24 mouse cellular contexts compared by ENCODE assay signal in genomic region chr2:9163819-9164560, GRCm38 (mm10).
DNase-seq lines count a peak whose midpoint lies in the region; ATAC-seq and TF ChIP-seq lines count a peak whose summit lies in the region.
"Had no signal": no experiment of that assay in that cellular context is flagged by ENCODE, and none has a peak within 500 bp of the region (broad histone marks: within the 10 kb centered on the region; RNA-seq: fewer than 3 reads in every experiment).

No protein-coding gene starts in this region.

- TF ChIP-seq CTCF in intestine, postnatal 0 days (IDR thresholded peaks at IDR 0.05; ENCODE audit: low read depth) = no peak

- WGBS in intestine, embryonic 15.5 days = 72% methylated on average over 5 of the region's 5 CpGs
- 66% methylated on average over 5 of the region's 5 CpGs for WGBS in intestine, postnatal 0 days

- H3K9ac ChIP-seq in intestine, embryonic 15.5 days = no peak overlapping the region
- no peak overlapping the region for H3K9ac ChIP-seq in intestine, postnatal 0 days (ENCODE audit: low read depth, low read length)
- H3K9ac ChIP-seq: embryonic facial prominence, embryonic 12.5 days; embryonic facial prominence, embryonic 15.5 days; forebrain, embryonic 13.5 days; forebrain, embryonic 15.5 days; forebrain, postnatal 0 days had no signal

- peak; percentile 56 for DNase-seq in heart, adult 11 months
- no peak for DNase-seq in heart, postnatal 14 days
- DNase-seq in fat pad, adult 2 months (ENCODE audit: extremely low read depth, low read depth, low spot score) = peak; percentile 65
- no peak for DNase-seq in B cell, adult 2 months
- no peak for DNase-seq in right cerebral cortex, adult 2 months (ENCODE audit: low spot score in 2 of 2)
- DNase-seq in gastrocnemius, postnatal 14 days = no peak
- DNase-seq: adrenal gland, adult 2 months; adrenal gland, postnatal 10 days; adrenal gland, postnatal 25 days; cerebellum, adult 11 months; cerebellum, adult 18-20 months; cerebellum, adult 8-10 months; cerebellum, adult 9-11 months; cerebellum, postnatal 14 days; cerebellum, postnatal 36 days; embryo, embryonic 11 days; forebrain, postnatal 0 days had no signal

- intact Hi-C loops in heart, postnatal 14 days (cut with DNase I) = no loop called here
- intact Hi-C loops in gastrocnemius, postnatal 14 days (cut with DNase I; ENCODE audit: low total_unique reads) = no loop called here

- H3K4me3 ChIP-seq in intestine, embryonic 15.5 days (replicated peaks) = no peak overlapping the region
- no peak overlapping the region for H3K4me3 ChIP-seq in intestine, postnatal 0 days (ENCODE audit: low read depth, low read length)
- H3K4me3 ChIP-seq: embryonic facial prominence, embryonic 12.5 days; embryonic facial prominence, embryonic 15.5 days; erythroblast, embryonic 14.5 days; forebrain, embryonic 13.5 days; forebrain, embryonic 15.5 days had no signal

- H3K4me1 ChIP-seq in intestine, embryonic 15.5 days (replicated peaks) = no peaks in the 10 kb centered on the region
- no peaks in the 10 kb centered on the region for H3K4me1 ChIP-seq in intestine, postnatal 0 days (replicated peaks; ENCODE audit: control insufficient read depth, insufficient read depth, low read length)
- H3K4me1 ChIP-seq: embryonic facial prominence, embryonic 12.5 days; embryonic facial prominence, embryonic 15.5 days; forebrain, embryonic 13.5 days; forebrain, embryonic 15.5 days had no signal

- no peaks in the 10 kb centered on the region for H3K27me3 ChIP-seq in intestine, embryonic 15.5 days (replicated peaks)
- no peaks in the 10 kb centered on the region for H3K27me3 ChIP-seq in intestine, postnatal 0 days (replicated peaks; ENCODE audit: control insufficient read depth, insufficient read depth, low read length)
- H3K27me3 ChIP-seq: embryonic facial prominence, embryonic 12.5 days; embryonic facial prominence, embryonic 15.5 days; forebrain, embryonic 13.5 days; forebrain, embryonic 15.5 days had no signal

- no peaks in the 10 kb centered on the region for H3K36me3 ChIP-seq in intestine, embryonic 15.5 days
- H3K36me3 ChIP-seq in intestine, postnatal 0 days (ENCODE audit: control insufficient read depth, insufficient read depth) = no peaks in the 10 kb centered on the region
- H3K36me3 ChIP-seq: embryonic facial prominence, embryonic 12.5 days; embryonic facial prominence, embryonic 15.5 days; forebrain, embryonic 15.5 days had no signal

- H3K4me2 ChIP-seq in intestine, embryonic 15.5 days (replicated peaks) = no peak overlapping the region
- no peak overlapping the region for H3K4me2 ChIP-seq in intestine, postnatal 0 days (replicated peaks; ENCODE audit: low read depth)
- H3K4me2 ChIP-seq: embryonic facial prominence, embryonic 12.5 days; embryonic facial prominence, embryonic 15.5 days; forebrain, embryonic 13.5 days; forebrain, embryonic 15.5 days had no signal

- H3K27ac ChIP-seq in intestine, embryonic 15.5 days = no peak overlapping the region
- no peak overlapping the region for H3K27ac ChIP-seq in intestine, postnatal 0 days (ENCODE audit: low read depth, low read length)
- H3K27ac ChIP-seq: embryonic facial prominence, embryonic 12.5 days; embryonic facial prominence, embryonic 15.5 days; forebrain, embryonic 13.5 days; forebrain, embryonic 15.5 days had no signal

- ATAC-seq in intestine, embryonic 15.5 days = peak; percentile 96
- ATAC-seq in intestine, postnatal 0 days = peak; percentile 59; the same call in 1 of the 2 replicates
- ATAC-seq: forebrain, embryonic 13.5 days; forebrain, embryonic 15.5 days; forebrain, postnatal 0 days had no signal

- H3K9me3 ChIP-seq in intestine, embryonic 15.5 days = no peaks in the 10 kb centered on the region
- H3K9me3 ChIP-seq in intestine, postnatal 0 days (ENCODE audit: control insufficient read depth) = no peaks in the 10 kb centered on the region
- H3K9me3 ChIP-seq: embryonic facial prominence, embryonic 12.5 days; embryonic facial prominence, embryonic 15.5 days; forebrain, embryonic 13.5 days; forebrain, embryonic 15.5 days had no signal

Comparison
In these comparisons a context has a peak if more than half of its experiments do, and no peak if none do; other contexts are left out.
1. DNase-seq: peak in heart, adult 11 months (single experiment) and fat pad, adult 2 months (single experiment); none in heart, postnatal 14 days (0 of 2), B cell, adult 2 months (0 of 2), right cerebral cortex, adult 2 months (0 of 2) and gastrocnemius, postnatal 14 days (single experiment).